Mouse (Mus musculus) forebrain, embryonic 12.5 days (tissue): Measurements from ENCODE around the gene Bmp3. TPM values are rescaled to one million over a fixed set of nuclear protein-coding genes. Genes with fewer than 3 reads are reported as not detected.

Source experiments
- ATAC-seq: fragments of 200-750 bp; cut with Nextera tagmentation; 2 replicates; pipeline ENCODE4 v1.8.0; 2017; ENCODE audit warnings: moderate TSS enrichment; ENCODE audit not compliant: low FRiP score
- H3K27ac ChIP-seq: fragments of 300-500 bp; sonication (generic); 2 replicates; pipeline ENCODE4 v1.5.1; 2016; ENCODE audit warnings: mild to moderate bottlenecking
- H3K27me3 ChIP-seq: fragments of 300-500 bp; sonication (generic); 2 replicates; pipeline ENCODE4 v1.6.1; 2016; ENCODE audit warnings: mild to moderate bottlenecking
- H3K36me3 ChIP-seq: fragments of 300-500 bp; sonication (generic); replicated peaks from 2 replicates; pipeline ENCODE4 v1.6.1; 2016; ENCODE audit warnings: mild to moderate bottlenecking
- H3K4me1 ChIP-seq: fragments of 300-500 bp; sonication (generic); 2 replicates; pipeline ENCODE4 v1.6.1; 2016
- H3K4me2 ChIP-seq: fragments of 300-500 bp; sonication (generic); 2 replicates; pipeline ENCODE4 v1.6.1; 2016; ENCODE audit warnings: mild to moderate bottlenecking, moderate library complexity
- H3K4me3 ChIP-seq: fragments of 300-500 bp; sonication (generic); replicated peaks from 2 replicates; pipeline ENCODE4 v1.5.1; 2016; ENCODE audit warnings: mild to moderate bottlenecking
- H3K9ac ChIP-seq: fragments of 300-500 bp; sonication (generic); 2 replicates; pipeline ENCODE4 v1.6.1; 2016; ENCODE audit warnings: mild to moderate bottlenecking
- H3K9me3 ChIP-seq: fragments of 300-500 bp; sonication (generic); 2 replicates; pipeline ENCODE4 v1.6.1; 2016
- WGBS: fragments of 180-500 bp; shearing (Covaris S2); methylation state at CpG from one replicate; pipeline ENCODE4 v1.1.7; 2016; 5-methylcytosine and 5-hydroxymethylcytosine counted together
- polyA plus RNA-seq: library from polyadenylated mRNA; unstranded; fragments of >200 nt; fragmentation: Nextera tagmentation; extraction: Ambion mirVana; gene quantifications from 2 replicates; pipeline ENCODE4 v1.2.1, GENCODE M21; 2016

The Bmp3 gene
- polyA plus RNA-seq, 1 experiment from 2014 or later = 0.86 TPM

- WGBS = 81% methylated on average over 7 of the region's 7 CpGs
- Histone ChIP-seq H3K4me2 (no peak overlapping the region), H3K36me3 (no peaks in the 10 kb centered on the region), H3K9me3 (no peaks in the 10 kb centered on the region), H3K4me1 (peaks cover 16% of the 10 kb centered on the region), H3K27ac (no peak overlapping the region), H3K27me3 (peaks cover 48% of the 10 kb centered on the region), H3K9ac (no peak overlapping the region), H3K4me3 (no peak overlapping the region)
- ATAC-seq = no peak
Measured at GRCm38 (mm10) chr5:98856356-98856755, 2.1 kb downstream of the Bmp3 start.

- 5% methylated on average over 6 of the region's 6 CpGs for WGBS
- Histone ChIP-seq H3K9me3 (no peaks in the 10 kb centered on the region), H3K4me1 (no peaks in the 10 kb centered on the region), H3K36me3 (no peaks in the 10 kb centered on the region), H3K27ac (no peak overlapping the region), H3K9ac (no peak overlapping the region), H3K4me2 (0 out of 2 replicates have a peak overlapping the region, but pooled peaks have one; percentile 15), H3K27me3 (peaks cover 4% of the 10 kb centered on the region; the same call in 1 of the 2 replicates), H3K4me3 (no peak overlapping the region)
- ATAC-seq = no peak
Measured at GRCm38 (mm10) chr5:98863891-98864290, 9.7 kb downstream of the Bmp3 start.

- H3K36me3 ChIP-seq = no peaks in the 10 kb centered on the region
- H3K4me1 ChIP-seq = no peaks in the 10 kb centered on the region
- H3K27me3 ChIP-seq = peaks cover 4% of the 10 kb centered on the region; the same call in 1 of the 2 replicates
- ATAC-seq = no peak
- no peak overlapping the region for H3K9ac ChIP-seq
- no peak overlapping the region for H3K4me2 ChIP-seq
- H3K9me3 ChIP-seq = no peaks in the 10 kb centered on the region
- 93% methylated on average over 5 of the region's 5 CpGs for WGBS
- no peak overlapping the region for H3K27ac ChIP-seq
- H3K4me3 ChIP-seq = no peak overlapping the region
Measured at GRCm38 (mm10) chr5:98865146-98865545, 10.9 kb downstream of the Bmp3 start.

- 73% methylated on average over 5 of the region's 5 CpGs for WGBS
- Histone ChIP-seq H3K4me1 (no peaks in the 10 kb centered on the region), H3K27ac (no peak overlapping the region), H3K9ac (no peak overlapping the region), H3K9me3 (no peaks in the 10 kb centered on the region), H3K4me3 (no peak overlapping the region), H3K27me3 (no peaks in the 10 kb centered on the region), H3K4me2 (no peak overlapping the region), H3K36me3 (no peaks in the 10 kb centered on the region)
- ATAC-seq = no peak
Measured at GRCm38 (mm10) chr5:98876056-98876455, 21.8 kb downstream of the Bmp3 start.

- H3K27me3 ChIP-seq = no peaks in the 10 kb centered on the region
- no peaks in the 10 kb centered on the region for H3K4me1 ChIP-seq
- no peak overlapping the region for H3K4me3 ChIP-seq
- no peaks in the 10 kb centered on the region for H3K36me3 ChIP-seq
- H3K9me3 ChIP-seq = no peaks in the 10 kb centered on the region
- 0 out of 2 replicates have a peak, but pooled peaks have one; percentile 51 for ATAC-seq
- H3K9ac ChIP-seq = no peak overlapping the region
- no peak overlapping the region for H3K4me2 ChIP-seq
- no peak overlapping the region for H3K27ac ChIP-seq
Measured at GRCm38 (mm10) chr5:98878891-98879290, 24.7 kb downstream of the Bmp3 start.

GRCm38 (mm10) chr5:98882096-98882495 lies 27.9 kb downstream of the Bmp3 start:
- Histone ChIP-seq H3K4me2 (no peak overlapping the region), H3K4me1 (no peaks in the 10 kb centered on the region), H3K36me3 (no peaks in the 10 kb centered on the region), H3K9me3 (no peaks in the 10 kb centered on the region), H3K27me3 (no peaks in the 10 kb centered on the region), H3K27ac (no peak overlapping the region), H3K4me3 (no peak overlapping the region), H3K9ac (no peak overlapping the region)
- 74% methylated on average over 3 of the region's 3 CpGs for WGBS
- no peak for ATAC-seq

- 89% methylated on average over 2 of the region's 2 CpGs for WGBS
- Histone ChIP-seq H3K9me3 (no peaks in the 10 kb centered on the region), H3K4me3 (no peak overlapping the region), H3K36me3 (no peaks in the 10 kb centered on the region), H3K4me2 (no peak overlapping the region), H3K9ac (no peak overlapping the region), H3K27me3 (no peaks in the 10 kb centered on the region), H3K27ac (no peak overlapping the region), H3K4me1 (no peaks in the 10 kb centered on the region)
- ATAC-seq = no peak
Measured at GRCm38 (mm10) chr5:98890544-98891050, 36.4 kb downstream of the Bmp3 start.

- no peak for ATAC-seq
- no peak overlapping the region for H3K9ac ChIP-seq
- 93% methylated on average over 3 of the region's 3 CpGs for WGBS
- no peak overlapping the region for H3K27ac ChIP-seq
- no peaks in the 10 kb centered on the region for H3K36me3 ChIP-seq
- no peak overlapping the region for H3K4me2 ChIP-seq
- no peak overlapping the region for H3K4me3 ChIP-seq
- no peaks in the 10 kb centered on the region for H3K9me3 ChIP-seq
- no peaks in the 10 kb centered on the region for H3K4me1 ChIP-seq
- no peaks in the 10 kb centered on the region for H3K27me3 ChIP-seq
Measured at GRCm38 (mm10) chr5:98894281-98894680, 40.1 kb downstream of the Bmp3 start.

- ATAC-seq = no peak
- H3K4me1 ChIP-seq = no peaks in the 10 kb centered on the region
- H3K36me3 ChIP-seq = no peaks in the 10 kb centered on the region
- H3K9ac ChIP-seq = no peak overlapping the region
- H3K4me3 ChIP-seq = no peak overlapping the region
- no peaks in the 10 kb centered on the region for H3K9me3 ChIP-seq
- H3K27me3 ChIP-seq = no peaks in the 10 kb centered on the region
- H3K4me2 ChIP-seq = no peak overlapping the region
- no peak overlapping the region for H3K27ac ChIP-seq
Measured at GRCm38 (mm10) chr5:98897946-98898345, 43.7 kb downstream of the Bmp3 start.

GRCm38 (mm10) chr5:98900926-98901325 lies 46.7 kb downstream of the Bmp3 start:
- no peak for ATAC-seq
- Histone ChIP-seq H3K27me3 (no peaks in the 10 kb centered on the region), H3K9ac (no peak overlapping the region), H3K4me3 (no peak overlapping the region), H3K9me3 (no peaks in the 10 kb centered on the region), H3K4me1 (no peaks in the 10 kb centered on the region), H3K36me3 (no peaks in the 10 kb centered on the region), H3K27ac (no peak overlapping the region), H3K4me2 (no peak overlapping the region)
- WGBS = 86% methylated on average over 5 of the region's 5 CpGs

GRCm38 (mm10) chr5:98902339-98902738 lies 48.1 kb downstream of the Bmp3 start:
- Histone ChIP-seq H3K9me3 (no peaks in the 10 kb centered on the region), H3K27ac (no peak overlapping the region), H3K9ac (no peak overlapping the region), H3K36me3 (no peaks in the 10 kb centered on the region), H3K4me3 (no peak overlapping the region), H3K4me2 (no peak overlapping the region), H3K4me1 (no peaks in the 10 kb centered on the region), H3K27me3 (no peaks in the 10 kb centered on the region)
- peak; percentile 49; the same call in 1 of the 2 replicates for ATAC-seq
- 71% methylated on average over 4 of the region's 4 CpGs for WGBS

- Histone ChIP-seq H3K36me3 (no peaks in the 10 kb centered on the region), H3K9me3 (no peaks in the 10 kb centered on the region), H3K4me1 (peaks cover 9% of the 10 kb centered on the region; the same call in 1 of the 2 replicates), H3K27ac (no peak overlapping the region), H3K27me3 (no peaks in the 10 kb centered on the region), H3K4me2 (no peak overlapping the region), H3K4me3 (no peak overlapping the region), H3K9ac (no peak overlapping the region)
- 95% methylated on average over 5 of the region's 5 CpGs for WGBS
- no peak for ATAC-seq
Measured at GRCm38 (mm10) chr5:98918716-98919115, 64.5 kb downstream of the Bmp3 start.

GRCm38 (mm10) chr5:98921608-98922007 lies 67.4 kb downstream of the Bmp3 start:
- H3K4me1 ChIP-seq = peaks cover 13% of the 10 kb centered on the region; the same call in 1 of the 2 replicates
- H3K27me3 ChIP-seq = no peaks in the 10 kb centered on the region
- no peak overlapping the region for H3K27ac ChIP-seq
- 29% methylated on average over 1 of the region's 1 CpGs for WGBS
- H3K36me3 ChIP-seq = no peaks in the 10 kb centered on the region
- no peak overlapping the region for H3K9ac ChIP-seq
- no peaks in the 10 kb centered on the region for H3K9me3 ChIP-seq
- no peak overlapping the region for H3K4me3 ChIP-seq
- peak; percentile 58; the same call in 1 of the 2 replicates for ATAC-seq
- no peak overlapping the region for H3K4me2 ChIP-seq
